Mouse (Mus musculus) T-cell, adult 2 months (primary cell): ENCODE results near the gene Rmnd5b.
"Not testable (repeated sequence)": the region's sequence is repeated elsewhere in the genome, so short reads cannot be mapped to it uniquely, and the experiment has no call there.

Experiments
- DNase-seq: peaks from one replicate; pipeline ENCODE4 v3.0.0; 2022; ENCODE audit warnings: low spot score

The Rmnd5b gene

DNA sequence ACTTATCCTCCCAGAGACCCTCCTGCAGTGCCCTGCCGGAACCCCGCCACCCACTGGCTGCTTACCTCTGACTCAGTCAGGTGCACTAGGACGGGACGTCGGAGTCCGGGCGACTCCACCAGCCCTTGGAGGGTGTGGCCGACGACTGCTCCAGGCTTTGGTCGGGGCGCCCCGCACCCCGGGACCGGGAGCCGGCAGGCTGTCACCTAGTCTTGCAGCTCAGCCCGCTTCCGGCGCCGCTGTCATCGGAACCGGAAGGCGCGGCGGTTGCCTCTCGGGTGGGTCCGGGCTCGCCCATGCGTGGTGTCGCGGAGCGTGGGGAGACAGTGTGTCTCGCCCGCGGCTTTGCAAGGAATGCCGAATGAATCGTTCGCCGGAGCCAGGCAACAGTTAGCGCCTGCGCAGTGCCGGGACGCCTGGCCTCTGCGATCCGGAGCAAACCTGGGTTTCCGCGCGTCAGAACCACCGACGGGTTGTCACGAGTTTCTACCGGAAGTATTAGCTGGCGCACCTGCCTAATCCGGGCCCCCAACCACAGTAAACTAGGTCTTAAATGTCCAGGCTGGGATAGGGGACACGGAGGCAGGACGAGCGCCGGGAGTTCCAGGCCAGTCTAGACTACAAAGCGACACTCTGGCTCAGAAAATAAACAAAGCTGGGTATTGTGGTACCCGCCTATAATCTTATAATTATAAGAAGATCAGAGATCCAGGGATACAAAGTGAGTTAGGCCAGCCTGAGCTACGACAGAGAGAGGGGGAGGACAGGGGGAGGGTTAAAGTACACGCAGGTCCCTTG is at the start of gene Rmnd5b:
Rmnd5b (minus strand) TSS at position 372 of the 798 bp plus-strand sequence.
- DNase-seq: peak; percentile 94

GRCm38 (mm10) chr11:51681976-51682374 is 46.3 kb upstream of the Rmnd5b start:
- no peak for DNase-seq

GRCm38 (mm10) chr11:51681324-51681975 is 45.8 kb upstream of the Rmnd5b start:
- peak; percentile 85 for DNase-seq

DNA sequence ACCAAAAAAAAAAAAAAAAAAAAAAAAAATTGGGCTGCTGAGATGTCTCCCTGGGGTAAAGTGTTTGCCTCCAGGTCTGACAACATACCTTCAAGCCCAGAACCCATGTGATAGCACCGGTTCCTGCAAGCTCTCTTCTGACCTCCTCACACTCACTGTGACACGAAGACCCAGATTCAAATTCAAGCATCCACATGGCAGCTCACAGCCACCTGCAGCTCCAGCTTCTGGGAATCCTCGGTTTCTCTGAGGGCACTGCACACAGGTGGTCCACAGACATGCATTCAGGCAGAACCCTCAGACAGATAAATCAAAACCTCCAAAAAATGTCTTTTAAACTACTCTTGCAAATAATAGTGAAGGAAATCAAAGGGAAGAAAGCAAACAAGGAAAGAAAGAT is 43.8 kb upstream of the Rmnd5b start:
- DNase-seq: no peak

DNA sequence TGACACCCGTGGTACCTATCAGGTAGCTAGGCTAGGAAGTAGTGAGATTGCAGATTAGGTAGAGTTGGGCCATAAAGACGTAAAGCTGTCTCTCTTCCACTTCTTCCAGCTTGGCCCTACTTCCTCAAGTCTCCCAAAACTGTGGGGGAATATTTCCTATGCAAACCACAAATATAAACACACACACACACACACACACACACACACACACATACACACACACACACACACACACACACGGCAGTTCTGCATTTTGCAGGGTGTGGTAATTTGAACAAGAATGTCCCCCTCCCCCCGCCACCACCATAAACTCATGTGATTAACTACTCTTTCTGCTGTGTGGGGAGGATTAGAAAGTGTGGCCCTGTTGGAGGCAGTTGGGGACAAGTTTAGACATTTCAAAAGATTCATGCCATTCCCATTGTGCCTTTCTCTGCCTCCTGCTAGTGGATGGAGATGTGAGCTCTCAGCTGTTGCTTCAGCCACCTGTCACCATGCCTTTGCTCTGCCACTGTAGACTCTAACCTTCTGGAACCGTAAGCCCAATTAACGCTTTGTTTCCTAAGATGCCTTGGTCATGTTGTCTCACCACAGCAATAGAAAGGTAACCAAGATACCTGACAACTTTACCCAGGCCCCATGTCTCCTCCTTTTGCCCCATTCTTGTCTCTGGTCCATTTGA is 42.2 kb upstream of the Rmnd5b start:
- DNase-seq: no peak

DNA sequence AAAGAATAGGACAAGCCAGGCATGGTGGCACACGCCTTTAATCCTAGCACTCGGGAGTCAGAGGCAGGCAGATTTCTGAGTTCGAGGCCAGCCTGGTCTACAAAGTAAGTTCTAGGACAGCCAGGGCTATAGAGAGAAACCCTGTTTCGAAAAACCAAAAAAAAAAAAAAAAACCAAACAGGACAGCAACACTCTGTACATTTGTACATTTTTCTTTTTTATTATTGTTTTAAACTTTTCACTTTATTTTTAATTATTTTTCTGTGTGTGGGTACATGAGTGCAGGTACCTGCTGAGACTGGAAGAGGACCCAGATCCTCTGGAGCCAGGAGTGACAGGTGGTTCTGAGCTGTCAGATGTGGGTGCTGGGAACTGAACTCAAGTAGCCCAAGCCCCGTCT is 39.7 kb upstream of the Rmnd5b start:
- no peak for DNase-seq

DNA sequence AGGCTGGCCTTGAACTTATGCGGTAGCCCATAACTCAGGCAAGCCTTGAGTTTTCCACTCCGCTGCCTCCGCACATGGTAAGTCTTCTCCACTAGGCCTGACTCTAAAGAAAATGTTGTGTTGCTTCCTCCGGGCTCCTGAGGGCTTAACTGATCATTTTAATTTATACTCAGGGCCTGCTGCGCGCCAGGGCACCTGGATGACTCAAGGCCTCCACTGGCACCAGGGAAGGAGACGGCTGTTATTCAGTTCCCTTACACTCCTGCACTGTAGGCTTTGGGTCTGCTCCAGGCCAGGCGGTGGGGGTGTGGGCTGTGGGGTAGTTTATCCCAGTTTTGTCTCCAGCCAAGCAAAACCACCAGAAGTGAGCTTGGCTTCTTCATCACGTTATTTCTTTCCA is 37.6 kb upstream of the Rmnd5b start:
- DNase-seq: no peak

DNA sequence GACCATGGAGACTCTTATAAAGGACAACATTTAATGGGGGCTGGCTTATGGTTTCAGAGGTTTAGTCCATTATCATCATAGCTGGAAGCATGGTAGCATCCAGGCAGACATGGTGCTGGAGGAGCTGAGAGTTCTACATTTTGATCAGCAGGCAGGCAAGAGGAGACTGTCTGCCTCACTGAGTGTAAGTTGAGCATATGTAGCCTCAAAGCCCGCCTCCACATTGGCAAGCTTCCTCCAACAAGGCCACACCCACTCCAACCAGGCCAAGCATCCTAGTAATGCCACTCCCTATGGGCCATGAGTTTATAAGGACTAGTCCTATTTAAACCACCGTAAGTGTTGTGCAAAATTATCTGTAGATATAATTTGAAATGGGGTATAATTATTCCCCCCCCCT is 35.7 kb upstream of the Rmnd5b start:
- no peak for DNase-seq

- no peak for DNase-seq
Measured at GRCm38 (mm10) chr11:51670846-51671245, 35.1 kb upstream of the Rmnd5b start.

GRCm38 (mm10) chr11:51664747-51665146 is 29.1 kb upstream of the Rmnd5b start:
- DNase-seq: not testable (repeated sequence)

GRCm38 (mm10) chr11:51662632-51663031 is 26.9 kb upstream of the Rmnd5b start:
- no peak for DNase-seq

DNA sequence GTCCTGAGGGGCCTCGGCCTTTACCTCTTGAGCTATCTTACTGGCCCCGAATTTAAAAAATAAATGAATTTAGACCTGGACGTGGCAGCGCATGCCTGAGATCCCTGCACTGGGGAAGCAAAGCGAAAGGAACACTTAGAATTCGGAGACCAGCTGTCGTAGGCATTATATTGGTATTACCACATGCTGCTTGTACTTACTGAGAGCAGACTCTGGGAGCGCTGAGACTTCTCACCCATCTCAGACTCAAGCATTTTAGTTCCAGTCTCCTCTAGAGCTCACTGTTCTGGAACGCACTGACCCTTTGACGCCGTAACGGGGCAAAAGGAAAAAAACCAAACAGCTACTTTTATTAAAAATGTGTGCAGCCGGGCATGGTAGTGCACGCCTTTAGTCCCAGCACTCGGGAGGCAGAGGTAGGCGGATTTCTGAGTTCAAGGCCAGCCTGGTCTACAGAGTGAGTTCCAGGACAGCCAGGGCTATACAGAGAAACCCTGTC is 26.2 kb upstream of the Rmnd5b start:
- DNase-seq: no peak

DNA sequence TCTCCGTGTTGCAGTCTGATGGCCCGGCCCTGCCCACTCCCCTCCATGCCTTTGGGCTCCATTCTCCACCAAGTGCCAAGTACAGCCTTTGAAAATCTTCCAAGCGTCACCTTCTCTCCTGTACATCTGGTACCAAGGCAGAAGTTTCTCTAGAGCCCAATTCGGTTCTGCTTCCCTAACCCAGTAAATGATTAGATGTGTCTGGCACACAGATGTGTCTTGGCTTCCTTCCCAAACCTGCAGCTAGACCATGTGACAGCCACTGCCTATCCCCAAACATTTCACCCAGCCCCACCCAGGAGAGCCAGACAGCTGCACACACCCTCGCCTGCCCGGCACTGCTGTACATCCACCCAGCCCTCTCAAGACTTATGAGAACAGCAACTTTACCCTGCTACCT is 23.0 kb upstream of the Rmnd5b start:
- no peak for DNase-seq

DNA sequence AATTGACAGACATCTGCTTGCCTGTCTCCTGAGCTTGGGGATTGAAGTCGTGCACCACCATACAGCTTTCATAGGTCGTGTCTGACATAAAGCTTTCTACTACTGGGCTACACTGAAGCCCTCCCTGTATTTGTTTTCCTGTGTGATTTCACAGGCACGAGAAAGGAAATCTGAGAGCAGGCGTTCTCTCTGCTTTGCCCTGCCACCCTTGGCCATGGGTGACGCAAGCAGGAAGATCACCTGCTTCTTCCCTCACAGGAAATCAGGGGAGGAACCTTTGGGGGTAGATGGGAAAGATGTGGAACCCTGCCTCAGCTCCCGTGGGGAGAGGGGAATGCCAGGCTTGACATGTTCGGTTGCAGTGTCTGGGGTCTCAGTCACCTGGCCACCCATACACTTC is 22.6 kb upstream of the Rmnd5b start:
- DNase-seq: no peak

DNA sequence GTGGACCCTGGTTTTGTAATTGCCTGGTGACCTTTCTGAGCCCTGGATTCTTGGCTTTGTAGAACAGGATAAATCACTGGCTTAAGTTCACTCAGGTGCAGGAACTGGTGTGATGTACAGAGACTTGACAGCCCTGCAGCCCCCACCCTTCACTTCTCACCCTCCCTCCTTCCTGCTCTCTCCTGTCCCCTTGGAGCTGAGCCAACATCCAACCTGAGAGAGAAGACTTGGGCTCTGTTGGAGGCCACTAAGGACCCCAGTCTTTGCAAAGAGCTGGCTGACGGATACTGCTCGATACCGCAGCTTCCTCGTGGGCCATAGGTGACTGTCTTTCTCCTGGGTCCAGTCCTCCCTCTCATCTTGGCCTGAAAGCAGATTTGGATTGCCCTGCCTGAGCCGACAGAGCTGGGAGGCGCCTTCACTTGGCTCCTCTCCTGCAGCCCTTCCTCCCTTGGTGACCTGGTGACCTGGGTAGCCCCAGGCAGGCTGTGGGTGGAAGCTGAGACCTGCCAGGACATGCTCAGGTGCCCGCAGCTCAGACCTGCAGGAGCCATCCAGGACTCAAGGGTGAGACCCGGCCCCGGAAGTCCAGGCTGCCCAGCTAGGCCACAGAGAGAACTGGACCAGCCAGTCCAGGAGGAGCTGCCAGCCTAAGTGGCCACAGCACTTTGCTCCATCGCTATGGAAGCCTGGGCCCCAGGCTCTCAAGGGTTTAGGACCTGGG is 21.3 kb upstream of the Rmnd5b start:
- DNase-seq: no peak

DNA sequence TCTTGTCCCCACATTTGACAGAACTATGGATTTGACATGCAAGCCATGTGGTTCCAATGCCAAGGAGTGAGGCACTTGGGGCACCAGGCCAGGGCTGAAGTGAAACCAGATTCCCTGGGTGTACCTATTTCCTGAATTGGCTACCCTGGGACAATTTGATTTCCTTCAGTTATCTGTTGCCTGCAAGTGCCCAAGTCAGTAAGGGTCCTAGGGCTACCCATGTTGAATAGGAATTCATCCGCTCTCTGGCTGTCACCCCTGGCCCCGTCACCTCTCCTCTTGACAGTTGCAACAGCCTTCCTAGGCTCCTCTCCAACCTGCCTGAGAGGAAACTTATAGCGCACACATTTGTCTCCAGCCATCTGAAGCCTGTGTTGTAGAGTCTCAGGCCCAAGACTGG is 19.2 kb upstream of the Rmnd5b start:
- DNase-seq: no peak

- DNase-seq: no peak
Measured at GRCm38 (mm10) chr11:51653736-51654135, 18.0 kb upstream of the Rmnd5b start.

DNA sequence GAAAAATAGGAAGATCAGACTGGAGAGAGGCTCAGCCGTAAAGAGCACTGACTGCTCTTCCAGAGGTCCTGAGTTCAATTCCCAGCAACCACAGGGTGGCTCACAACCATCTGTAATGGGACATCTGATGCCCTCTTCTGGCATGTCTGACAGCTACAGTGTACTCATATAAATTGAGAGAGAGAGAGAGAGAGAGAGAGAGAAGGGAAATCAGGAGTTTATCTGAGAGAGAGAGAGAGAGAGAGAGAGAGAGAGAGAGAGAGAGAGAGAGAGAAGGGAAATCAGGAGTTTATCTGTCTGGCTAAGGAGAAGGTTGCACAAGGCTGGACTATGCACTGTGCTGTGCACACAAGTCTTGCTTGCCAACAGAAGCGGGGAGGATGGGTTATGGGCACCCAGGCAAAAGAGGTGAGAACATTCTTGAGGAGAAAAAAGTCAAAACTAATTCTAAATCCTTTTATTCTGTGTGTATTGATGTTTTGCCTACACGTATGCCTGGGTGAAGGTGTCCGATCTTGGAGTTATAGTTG is 17.3 kb upstream of the Rmnd5b start:
- DNase-seq: no peak

DNA sequence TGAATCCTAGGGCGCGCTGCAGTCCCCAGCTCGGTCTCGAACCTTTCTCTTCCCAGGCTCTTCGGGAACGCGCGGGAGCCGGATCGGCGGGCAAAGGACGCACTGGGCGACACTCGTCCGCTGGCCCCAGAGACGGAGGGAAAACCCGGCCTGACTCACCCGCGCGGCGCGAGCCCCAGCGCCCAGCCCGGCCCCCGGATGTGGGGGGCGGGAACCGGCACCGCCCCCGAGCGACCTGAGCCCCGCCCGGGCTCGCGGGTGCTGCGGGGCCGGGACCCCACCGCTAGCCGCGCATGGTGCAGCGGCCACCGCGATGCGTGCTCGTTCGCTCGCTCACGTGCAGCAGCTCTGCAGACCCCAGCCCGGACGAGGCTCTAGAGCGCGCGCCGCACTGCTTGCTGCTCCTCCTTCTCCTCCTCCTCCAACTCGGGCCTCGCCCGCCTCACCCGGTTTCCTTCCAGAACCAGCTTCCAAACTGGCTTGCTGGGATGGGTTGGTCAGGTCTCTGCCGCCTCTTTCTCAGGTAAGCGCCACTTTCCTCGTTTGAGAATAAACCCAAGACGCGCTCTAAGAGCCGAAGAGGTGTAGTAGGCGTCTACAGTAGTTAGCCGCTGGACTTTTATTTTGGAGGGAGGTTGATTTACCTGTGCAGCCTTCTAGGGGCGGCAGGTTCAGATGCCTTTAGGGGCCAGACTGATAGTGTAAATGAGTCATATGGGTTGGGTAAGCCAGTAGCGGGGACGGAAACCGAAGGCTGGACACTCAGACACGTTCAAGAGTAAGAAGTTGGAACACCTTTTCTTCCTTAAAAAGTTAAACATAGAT is 15.2 kb upstream of the Rmnd5b start, which contains the start of the genes N4bp3 and D930048N14Rik:
N4bp3 (minus strand) TSS at position 152 of the 825 bp plus-strand sequence.
D930048N14Rik (plus strand) TSS at position 264 of the 825 bp plus-strand sequence.
- peak; percentile 73 for DNase-seq

GRCm38 (mm10) chr11:51650261-51650660 is 14.6 kb upstream of the Rmnd5b start:
- no peak for DNase-seq

DNA sequence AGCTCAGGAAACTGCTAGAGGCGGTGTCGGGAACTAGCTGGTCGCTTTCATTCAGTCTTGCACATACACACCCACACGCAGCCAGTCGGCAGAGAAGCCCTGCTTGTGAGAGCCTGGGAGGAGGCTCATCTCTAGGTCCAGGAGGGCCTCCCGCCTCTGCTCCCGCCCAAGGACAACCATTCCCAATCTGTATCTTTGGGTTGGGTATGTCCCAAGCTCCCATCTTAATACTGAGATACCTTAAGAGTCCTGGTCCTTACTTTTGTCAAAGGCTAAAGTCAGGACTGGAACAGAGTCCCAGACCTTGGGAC is 14.1 kb upstream of the Rmnd5b start:
- no peak for DNase-seq
